Mouse (Mus musculus) limb, embryonic 11.5 days (tissue): ENCODE results near the gene Mab21l3. TPM values are rescaled to one million over a fixed set of nuclear protein-coding genes. Genes with fewer than 3 reads are reported as not detected.
"Not testable (repeated sequence)": the region's sequence is repeated elsewhere in the genome, so short reads cannot be mapped to it uniquely, and the experiment has no call there.

ENCODE experiments used
- ATAC-seq: fragments of 200-750 bp; cut with Nextera tagmentation; 2 replicates; pipeline ENCODE4 v1.8.0; 2017; ENCODE audit warnings: low read depth; ENCODE audit not compliant: insufficient number of reproducible peaks, low FRiP score, low TSS enrichment
- DNase-seq: peaks from one replicate; pipeline ENCODE4 v3.0.0-alpha.2; 2015; ENCODE audit warnings: low spot score
- H3K27ac ChIP-seq: fragments of 300-500 bp; sonication (generic); replicated peaks from 2 replicates; pipeline ENCODE4 v1.5.1; 2014; ENCODE audit warnings: low read depth, mild to moderate bottlenecking, low read length
- H3K27me3 ChIP-seq: fragments of 300-500 bp; sonication (generic); 2 replicates; pipeline ENCODE4 v1.6.1; 2014; ENCODE audit warnings: mild to moderate bottlenecking, low read length, mixed read lengths; ENCODE audit not compliant: control insufficient read depth, insufficient read depth
- H3K36me3 ChIP-seq: fragments of 300-500 bp; sonication (generic); 2 replicates; pipeline ENCODE4 v1.6.1; 2014; ENCODE audit warnings: mild to moderate bottlenecking, low read length, moderate library complexity, mixed read lengths; ENCODE audit not compliant: control insufficient read depth, insufficient read depth
- H3K4me1 ChIP-seq: fragments of 300-500 bp; sonication (generic); 2 replicates; pipeline ENCODE4 v1.6.1; 2014; ENCODE audit warnings: low read length, mixed read lengths; ENCODE audit not compliant: control insufficient read depth, insufficient read depth
- H3K4me2 ChIP-seq: fragments of 300-500 bp; sonication (generic); 2 replicates; pipeline ENCODE4 v1.6.1; 2014; ENCODE audit warnings: low read depth, mild to moderate bottlenecking, moderate library complexity; ENCODE audit not compliant: severe bottlenecking
- H3K4me3 ChIP-seq: fragments of 300-500 bp; sonication (generic); 2 replicates; pipeline ENCODE4 v1.5.1; 2014; ENCODE audit warnings: low read depth, low read length
- H3K9ac ChIP-seq: fragments of 300-500 bp; sonication (generic); 2 replicates; pipeline ENCODE4 v1.6.1; 2014; ENCODE audit warnings: mild to moderate bottlenecking, low read length
- H3K9me3 ChIP-seq: fragments of 300-500 bp; sonication (generic); 2 replicates; pipeline ENCODE4 v1.6.1; 2016; ENCODE audit warnings: low read length; ENCODE audit not compliant: control insufficient read depth
- WGBS: fragments of 180-500 bp; shearing (Covaris S2); extraction: QIAGEN DNeasy Blood & Tissue Kit; methylation state at CpG from one replicate; pipeline ENCODE4 v1.1.7; 2014; 5-methylcytosine and 5-hydroxymethylcytosine counted together
- polyA plus RNA-seq: library from polyadenylated mRNA; unstranded; fragments of >200 nt; fragmentation: Nextera tagmentation; extraction: Ambion mirVana; gene quantifications from 2 replicates; pipeline ENCODE4 v1.2.1, GENCODE M21; 2014

Mab21l3 gene
- polyA plus RNA-seq, 1 experiment from 2014 or later, result 1.1 TPM

DNA sequence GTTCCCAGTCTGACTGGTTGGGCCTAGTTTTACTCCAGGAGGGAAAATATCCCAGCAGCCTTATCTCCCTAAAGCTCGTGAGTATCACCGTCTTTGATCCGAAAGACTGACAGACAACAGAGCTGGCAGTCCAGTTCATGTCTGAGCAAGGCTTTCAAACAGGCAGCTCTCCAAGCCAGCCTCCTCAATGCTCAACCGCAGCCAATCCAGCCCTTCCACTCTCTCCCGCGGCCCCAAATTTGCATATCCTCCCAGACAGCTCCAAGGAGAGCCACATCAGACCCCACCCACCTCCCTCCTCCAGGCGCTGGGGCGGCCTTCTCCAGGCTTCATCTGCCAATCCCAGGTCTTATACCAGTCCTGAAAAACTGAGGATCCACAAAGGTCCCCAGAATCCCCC lies 12.7 kb downstream of the Mab21l3 start:
- Histone ChIP-seq H3K9me3 (no peaks in the 10 kb centered on the region), H3K9ac (0 out of 2 replicates have a peak overlapping the region, but pooled peaks have one; percentile 7), H3K36me3 (no peaks in the 10 kb centered on the region), H3K27ac (no peak overlapping the region), H3K4me3 (no peak overlapping the region), H3K4me1 (peaks cover 16% of the 10 kb centered on the region), H3K27me3 (no peaks in the 10 kb centered on the region), H3K4me2 (peak overlapping the region; percentile 30; the same call in 1 of the 2 replicates)
- under 1% methylated on average over 8 of the region's 8 CpGs for WGBS
- ATAC-seq, result peak; percentile 88
- peak; percentile 90 for DNase-seq

GRCm38 (mm10) chr3:101831189-101831858 lies 17.4 kb downstream of the Mab21l3 start:
- Histone ChIP-seq H3K27ac (0 out of 2 replicates have a peak overlapping the region, but pooled peaks have one; percentile 36), H3K9ac (no peak overlapping the region), H3K9me3 (no peaks in the 10 kb centered on the region), H3K36me3 (no peaks in the 10 kb centered on the region), H3K4me3 (no peak overlapping the region), H3K27me3 (no peaks in the 10 kb centered on the region), H3K4me1 (peaks cover 14% of the 10 kb centered on the region), H3K4me2 (no peak overlapping the region)
- ATAC-seq (0 out of 2 replicates have a peak, but pooled peaks have one; percentile 63), DNase-seq (peak; percentile 68)
- WGBS, result 34% methylated on average over 10 of the region's 10 CpGs

GRCm38 (mm10) chr3:101829881-101830616 lies 18.7 kb downstream of the Mab21l3 start:
- Histone ChIP-seq H3K4me2 (no peak overlapping the region), H3K27ac (no peak overlapping the region), H3K9me3 (no peaks in the 10 kb centered on the region), H3K36me3 (no peaks in the 10 kb centered on the region), H3K4me1 (peaks cover 8% of the 10 kb centered on the region; the same call in 1 of the 2 replicates), H3K4me3 (no peak overlapping the region), H3K9ac (no peak overlapping the region), H3K27me3 (no peaks in the 10 kb centered on the region)
- no peak for ATAC-seq
- DNase-seq, result no peak
- 76% methylated on average over 10 of the region's 10 CpGs for WGBS

- no peak for DNase-seq
- no peak overlapping the region for H3K4me3 ChIP-seq
- no peak overlapping the region for H3K4me2 ChIP-seq
- peaks cover 8% of the 10 kb centered on the region; the same call in 1 of the 2 replicates for H3K4me1 ChIP-seq
- no peaks in the 10 kb centered on the region for H3K9me3 ChIP-seq
- no peak for ATAC-seq
- H3K36me3 ChIP-seq, result no peaks in the 10 kb centered on the region
- WGBS, result 49% methylated on average over 3 of the region's 3 CpGs
- H3K27me3 ChIP-seq, result no peaks in the 10 kb centered on the region
- no peak overlapping the region for H3K27ac ChIP-seq
- no peak overlapping the region for H3K9ac ChIP-seq
These were observed 20.2 kb downstream of the Mab21l3 start for GRCm38 (mm10) chr3:101828595-101828994.

- Histone ChIP-seq H3K4me1 (peaks cover 8% of the 10 kb centered on the region; the same call in 1 of the 2 replicates), H3K27me3 (no peaks in the 10 kb centered on the region), H3K9me3 (no peaks in the 10 kb centered on the region), H3K27ac (no peak overlapping the region), H3K36me3 (no peaks in the 10 kb centered on the region), H3K9ac (no peak overlapping the region), H3K4me2 (no peak overlapping the region), H3K4me3 (no peak overlapping the region)
- WGBS, result 83% methylated on average over 6 of the region's 6 CpGs
- DNase-seq, result no peak
- no peak for ATAC-seq
These were observed 21.5 kb downstream of the Mab21l3 start for GRCm38 (mm10) chr3:101827220-101827715.

- H3K27me3 ChIP-seq, result no peaks in the 10 kb centered on the region
- no peak for ATAC-seq
- WGBS, result 88% methylated on average over 9 of the region's 9 CpGs
These were observed 24.4 kb downstream of the Mab21l3 start for GRCm38 (mm10) chr3:101824338-101824737.

DNA sequence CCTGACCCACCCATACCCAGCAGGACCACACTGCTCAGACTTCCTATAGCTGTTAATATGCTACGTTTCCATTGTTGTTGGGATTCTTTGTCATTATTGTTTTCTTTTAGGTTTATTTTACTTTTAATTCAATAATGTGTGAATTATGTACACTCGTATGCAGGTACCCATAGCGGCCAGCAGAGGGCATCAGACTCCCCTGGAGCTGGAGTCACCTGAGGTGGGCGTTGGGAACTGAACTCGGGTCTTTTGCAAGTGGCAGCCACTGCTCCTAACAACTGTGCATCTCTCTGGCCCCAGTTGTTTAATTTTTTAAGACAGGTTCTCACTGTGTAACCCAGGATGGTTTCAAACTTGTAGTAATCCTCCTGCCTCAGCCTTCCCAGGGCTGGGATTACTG lies 26.7 kb downstream of the Mab21l3 start:
- Histone ChIP-seq H3K27ac (no peak overlapping the region), H3K27me3 (no peaks in the 10 kb centered on the region), H3K4me1 (no peaks in the 10 kb centered on the region), H3K4me3 (no peak overlapping the region), H3K36me3 (no peaks in the 10 kb centered on the region), H3K9ac (no peak overlapping the region), H3K9me3 (no peaks in the 10 kb centered on the region), H3K4me2 (no peak overlapping the region)
- no peak for DNase-seq
- 83% methylated on average over 5 of the region's 5 CpGs for WGBS
- no peak for ATAC-seq

More at GRCm38 (mm10) chr3:101824338-101824737, 24.4 kb downstream of the Mab21l3 start:
- Histone ChIP-seq H3K4me3 (no peak overlapping the region), H3K36me3 (no peaks in the 10 kb centered on the region), H3K27ac (no peak overlapping the region), H3K9ac (no peak overlapping the region), H3K9me3 (no peaks in the 10 kb centered on the region), H3K4me2 (no peak overlapping the region), H3K4me1 (no peaks in the 10 kb centered on the region)
- DNase-seq, result no peak

DNA sequence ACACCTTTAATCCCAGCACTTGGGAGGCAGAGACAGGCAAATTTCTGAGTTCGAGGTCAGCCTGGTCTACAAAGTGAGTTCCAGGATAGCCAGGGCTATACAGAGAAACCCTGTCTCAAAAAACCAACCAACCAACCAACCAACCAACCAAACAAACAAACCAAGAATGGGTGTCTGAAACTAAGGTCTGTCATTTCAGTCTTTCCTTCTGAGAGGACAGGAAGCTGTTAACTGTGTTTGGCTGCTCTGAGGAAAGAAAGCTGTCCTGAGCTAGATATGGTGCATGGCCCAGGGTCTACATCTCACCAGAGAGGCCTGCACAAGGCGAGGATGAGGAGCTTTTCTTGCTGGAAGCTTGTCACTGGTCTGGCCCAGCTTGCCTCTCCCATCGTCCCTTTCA lies 28.1 kb downstream of the Mab21l3 start:
- not testable (repeated sequence) for H3K4me3 ChIP-seq, H3K4me2 ChIP-seq, ATAC-seq, H3K27me3 ChIP-seq, H3K4me1 ChIP-seq, DNase-seq, H3K9me3 ChIP-seq, H3K27ac ChIP-seq, H3K9ac ChIP-seq, H3K36me3 ChIP-seq
- WGBS, result 76% methylated on average over 3 of the region's 3 CpGs
